Mouse (Mus musculus) C2C12 (cell line): Measurements from ENCODE around the gene Thg1l. TPM values are rescaled to one million over a fixed set of nuclear protein-coding genes. Genes with fewer than 3 reads are reported as not detected.

Experiments used
- H3K27me3 ChIP-seq: one replicate; pipeline ENCODE4 v1.6.1; 2011; ENCODE audit not compliant: control insufficient read depth, insufficient read depth, insufficient read length
- H3K36me3 ChIP-seq: one replicate; pipeline ENCODE4 v1.6.1; 2011; ENCODE audit not compliant: control insufficient read depth, insufficient read depth
- H3K4me3 ChIP-seq: one replicate; pipeline ENCODE4 v1.5.1; 2011; ENCODE audit warnings: mild to moderate bottlenecking, control low read depth; ENCODE audit not compliant: poor library complexity, insufficient read depth, severe bottlenecking
- H3K79me2 ChIP-seq: one replicate; pipeline ENCODE4 v1.6.1; 2011; ENCODE audit not compliant: control insufficient read depth, insufficient read depth
- H3K79me3 ChIP-seq: one replicate; pipeline ENCODE4 v1.6.1; 2011; ENCODE audit warnings: low read depth, control low read depth
- H3ac ChIP-seq: one replicate; pipeline ENCODE3; 2011; ENCODE audit warnings: low read depth; ENCODE audit not compliant: control insufficient read depth, insufficient read length
- CEBPB ChIP-seq: IDR thresholded peaks from one replicate; pipeline ENCODE4 v1.6.1; 2011; ENCODE audit warnings: low read depth, mild to moderate bottlenecking, control low read depth, moderate library complexity
- CTCF ChIP-seq: IDR thresholded peaks from one replicate; pipeline ENCODE4 v1.5.1; 2011; ENCODE audit not compliant: control insufficient read depth, insufficient read depth, insufficient read length
- FOSL1 ChIP-seq: IDR thresholded peaks from one replicate; pipeline ENCODE4 v1.8.0; 2011; ENCODE audit warnings: mild to moderate bottlenecking, low read length; ENCODE audit not compliant: poor library complexity, insufficient read depth, severe bottlenecking
- MAX ChIP-seq: IDR thresholded peaks from one replicate; pipeline ENCODE4 v1.6.1; 2011; ENCODE audit warnings: mild to moderate bottlenecking, control low read depth
- MYOD1 ChIP-seq: IDR thresholded peaks from one replicate; pipeline ENCODE4 v1.6.1; 2011; ENCODE audit warnings: low read depth; ENCODE audit not compliant: control insufficient read depth, insufficient read length
- MYOG ChIP-seq: IDR thresholded peaks from one replicate; pipeline ENCODE4 v1.6.1; 2011; ENCODE audit not compliant: control insufficient read depth, insufficient read length; ENCODE audit errors: extremely low read depth
- USF1 ChIP-seq: IDR thresholded peaks from one replicate; pipeline ENCODE4 v1.6.1; 2011; ENCODE audit warnings: low read depth, mild to moderate bottlenecking, control low read depth, moderate library complexity
- polyA plus RNA-seq: library from polyadenylated mRNA; unstranded; fragments of >200 nt; fragmentation: generic; extraction: Trizol; gene quantifications from one replicate; pipeline ENCODE4 v1.2.1, GENCODE M21; 2012; ENCODE audit warnings: missing spikeins

The Thg1l gene
- polyA plus RNA-seq, 1 experiment, result 28.5 TPM

GRCm38 (mm10) chr11:45959598-45959997, 4.3 kb upstream of the Thg1l start:
- no peak overlapping the region for H3K4me3 ChIP-seq
- H3K79me2 ChIP-seq, result no peaks in the 10 kb centered on the region
- no peaks in the 10 kb centered on the region for H3K79me3 ChIP-seq
- TF ChIP-seq MAX (no peak), MYOD1 (no peak), CEBPB (no peak), MYOG (no peak), USF1 (no peak), CTCF (no peak), FOSL1 (no peak)
- H3K36me3 ChIP-seq, result no peaks in the 10 kb centered on the region
- no peaks in the 10 kb centered on the region for H3K27me3 ChIP-seq
- H3ac ChIP-seq, result no peak overlapping the region

- Histone ChIP-seq H3ac (no peak overlapping the region), H3K79me2 (peaks cover 20% of the 10 kb centered on the region), H3K27me3 (no peaks in the 10 kb centered on the region), H3K36me3 (peaks cover 32% of the 10 kb centered on the region), H3K4me3 (no peak overlapping the region), H3K79me3 (peaks cover 7% of the 10 kb centered on the region)
- TF ChIP-seq CEBPB, result no peak
These were observed 7.8 kb downstream of the Thg1l start for GRCm38 (mm10) chr11:45947491-45947890.

GRCm38 (mm10) chr11:45946796-45947195, 8.5 kb downstream of the Thg1l start:
- peaks cover 33% of the 10 kb centered on the region for H3K36me3 ChIP-seq
- H3ac ChIP-seq, result no peak overlapping the region
- peaks cover 8% of the 10 kb centered on the region for H3K79me3 ChIP-seq
- no peaks in the 10 kb centered on the region for H3K27me3 ChIP-seq
- H3K4me3 ChIP-seq, result no peak overlapping the region
- TF ChIP-seq FOSL1 (no peak), CEBPB (no peak), MAX (no peak)
- peaks cover 27% of the 10 kb centered on the region for H3K79me2 ChIP-seq

- H3K4me3 ChIP-seq, result peak within 1 kb of the TSS; percentile 79
- peaks cover 44% of the 10 kb centered on the region for H3K79me2 ChIP-seq
- TF ChIP-seq MYOD1 (no peak), MAX (peak; percentile 58), CTCF (peak; percentile 100), MYOG (no peak), CEBPB (no peak)
- H3K27me3 ChIP-seq, result no peaks in the 10 kb centered on the region
- H3K36me3 ChIP-seq, result peaks cover 25% of the 10 kb centered on the region
- peaks cover 8% of the 10 kb centered on the region for H3K79me3 ChIP-seq
- peak within 1 kb of the TSS; percentile 81 for H3ac ChIP-seq
These were observed 10.6 kb downstream of the Thg1l start, which contains the start of gene Lsm11 for GRCm38 (mm10) chr11:45944643-45945156. TSS of gene Lsm11 (minus strand) at chr11:45944935.

GRCm38 (mm10) chr11:45943891-45944642, 11.2 kb downstream of the Thg1l start:
- TF ChIP-seq MYOG, result no peak
- TF ChIP-seq CEBPB, result no peak
- no peak for TF ChIP-seq USF1
- no peak for TF ChIP-seq MAX
- no peak for TF ChIP-seq CTCF
- no peak for TF ChIP-seq MYOD1
- TF ChIP-seq FOSL1, result no peak
- Histone ChIP-seq H3ac (peak overlapping the region; percentile 81), H3K79me2 (peaks cover 44% of the 10 kb centered on the region), H3K36me3 (peaks cover 19% of the 10 kb centered on the region), H3K27me3 (no peaks in the 10 kb centered on the region), H3K79me3 (peaks cover 8% of the 10 kb centered on the region), H3K4me3 (peak overlapping the region; percentile 79)

- H3ac ChIP-seq, result no peak overlapping the region
- H3K79me3 ChIP-seq, result peaks cover 8% of the 10 kb centered on the region
- H3K27me3 ChIP-seq, result no peaks in the 10 kb centered on the region
- no peak overlapping the region for H3K4me3 ChIP-seq
- H3K36me3 ChIP-seq, result peaks cover 11% of the 10 kb centered on the region
- peaks cover 44% of the 10 kb centered on the region for H3K79me2 ChIP-seq
- TF ChIP-seq FOSL1, result no peak
These were observed 12.1 kb downstream of the Thg1l start for GRCm38 (mm10) chr11:45943108-45943705.
